Mouse (Mus musculus) liver, embryonic 15.5 days (tissue): ENCODE results near the gene Sp1. TPM values are rescaled to one million over a fixed set of nuclear protein-coding genes. Genes with fewer than 3 reads are reported as not detected.

Experiments used
- ATAC-seq: fragments of 200-750 bp; cut with Nextera tagmentation; 2 replicates; pipeline ENCODE4 v1.8.0; 2017; ENCODE audit warnings: moderate number of reproducible peaks, mild to moderate bottlenecking, moderate library complexity; ENCODE audit not compliant: insufficient read depth
- H3K27ac ChIP-seq: fragments of 300-500 bp; sonication (generic); replicated peaks from 2 replicates; pipeline ENCODE4 v1.5.1; 2015; ENCODE audit warnings: mild to moderate bottlenecking, inconsistent platforms
- H3K27me3 ChIP-seq: fragments of 300-500 bp; sonication (generic); 2 replicates; pipeline ENCODE4 v1.6.1; 2015; ENCODE audit warnings: mild to moderate bottlenecking, inconsistent platforms
- H3K36me3 ChIP-seq: fragments of 300-500 bp; sonication (generic); replicated peaks from 2 replicates; pipeline ENCODE4 v1.6.1; 2015; ENCODE audit warnings: moderate library complexity, mild to moderate bottlenecking, inconsistent platforms
- H3K4me1 ChIP-seq: fragments of 300-500 bp; sonication (generic); replicated peaks from 2 replicates; pipeline ENCODE4 v1.6.1; 2015; ENCODE audit warnings: inconsistent platforms
- H3K4me2 ChIP-seq: fragments of 300-500 bp; sonication (generic); 2 replicates; pipeline ENCODE4 v1.6.1; 2015; ENCODE audit warnings: moderate library complexity, mild to moderate bottlenecking, inconsistent platforms
- H3K4me3 ChIP-seq: fragments of 300-500 bp; sonication (generic); replicated peaks from 2 replicates; pipeline ENCODE4 v1.5.1; 2015; ENCODE audit warnings: mild to moderate bottlenecking, inconsistent platforms
- H3K9ac ChIP-seq: fragments of 300-500 bp; sonication (generic); 2 replicates; pipeline ENCODE4 v1.6.1; 2015; ENCODE audit warnings: moderate library complexity, mild to moderate bottlenecking, inconsistent platforms
- H3K9me3 ChIP-seq: fragments of 300-500 bp; sonication (generic); replicated peaks from 2 replicates; pipeline ENCODE4 v1.6.1; 2016; ENCODE audit warnings: inconsistent platforms
- WGBS: fragments of 180-500 bp; shearing (Covaris S2); methylation state at CpG from one replicate; pipeline ENCODE4 v1.1.7; 2015; ENCODE audit warnings: mixed read lengths; ENCODE audit not compliant: insufficient replicate concordance; 5-methylcytosine and 5-hydroxymethylcytosine counted together
- polyA plus RNA-seq: library from polyadenylated mRNA; unstranded; fragments of >200 nt; fragmentation: Nextera tagmentation; extraction: Ambion mirVana; gene quantifications from 2 replicates; pipeline ENCODE4 v1.2.1, GENCODE M21; 2015

Gene Sp1
- polyA plus RNA-seq, 1 experiment from 2014 or later = 3.5 TPM

DNA sequence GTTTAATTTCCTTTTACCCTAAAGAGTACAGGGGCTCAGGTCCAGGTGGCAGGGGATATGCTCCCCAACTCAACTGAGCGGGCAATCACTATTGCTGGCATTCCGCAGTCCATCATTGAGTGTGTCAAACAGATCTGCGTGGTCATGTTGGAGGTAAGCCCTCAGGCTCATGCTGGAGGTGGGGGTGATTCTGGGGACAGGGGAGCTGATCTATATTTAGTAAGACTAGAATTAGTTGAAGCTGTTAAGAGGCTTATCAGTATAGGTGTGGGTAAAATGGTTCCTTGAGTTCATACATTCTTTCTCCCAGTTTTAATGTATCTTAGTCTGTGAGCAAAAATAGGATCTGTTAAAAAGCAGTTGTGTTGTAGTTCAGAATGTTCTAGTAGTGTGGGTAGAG lies 77.2 kb downstream of the Sp1 start:
- Histone ChIP-seq H3K9me3 (no peaks in the 10 kb centered on the region), H3K4me1 (no peaks in the 10 kb centered on the region), H3K27ac (no peak overlapping the region), H3K36me3 (peaks cover 91% of the 10 kb centered on the region), H3K4me3 (no peak overlapping the region), H3K27me3 (no peaks in the 10 kb centered on the region), H3K9ac (no peak overlapping the region), H3K4me2 (no peak overlapping the region)
- WGBS = 92% methylated on average over 3 of the region's 3 CpGs
- no peak for ATAC-seq

DNA sequence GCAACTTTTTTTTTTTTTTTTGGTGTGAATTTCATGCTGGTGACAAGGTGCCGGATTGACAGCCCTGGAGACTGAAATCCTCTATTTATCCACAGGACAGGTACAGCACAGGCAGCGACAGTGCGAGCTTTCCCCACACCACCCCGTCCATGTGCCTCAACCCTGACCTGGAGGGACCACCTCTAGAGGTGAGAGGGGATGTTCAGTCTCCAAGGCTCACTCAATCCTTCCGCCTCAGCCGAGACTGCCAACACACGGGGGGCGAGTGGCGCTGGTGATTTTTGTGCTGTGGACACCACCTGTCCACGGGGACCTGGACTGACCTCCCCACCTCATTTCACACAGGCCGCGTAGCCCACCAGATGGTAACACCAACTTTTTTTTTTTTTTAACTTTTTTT lies 79.9 kb downstream of the Sp1 start:
- ATAC-seq = no peak
- no peak overlapping the region for H3K4me2 ChIP-seq
- no peaks in the 10 kb centered on the region for H3K9me3 ChIP-seq
- no peaks in the 10 kb centered on the region for H3K4me1 ChIP-seq
- no peak overlapping the region for H3K9ac ChIP-seq
- no peak overlapping the region for H3K4me3 ChIP-seq
- H3K36me3 ChIP-seq = peaks cover 92% of the 10 kb centered on the region
- 89% methylated on average over 12 of the region's 12 CpGs for WGBS
- H3K27ac ChIP-seq = no peak overlapping the region
- H3K27me3 ChIP-seq = no peaks in the 10 kb centered on the region

Other genes with a start within 250 kb of the Sp1 start
- 15.3 and 18.9 TPM in 2 replicates for gene Zfp740, start 202.9 kb upstream of the Sp1 start, polyA plus RNA-seq
- 40.5 and 56.5 TPM in 2 replicates for gene Csad, start 201.4 kb upstream of the Sp1 start, polyA plus RNA-seq
- 6.4 and 6.6 TPM in 2 replicates for gene Itgb7, start 174.2 kb upstream of the Sp1 start, polyA plus RNA-seq
- 2.8 and 3.0 TPM in 2 replicates for gene Rarg, start 148.6 kb upstream of the Sp1 start, polyA plus RNA-seq
- gene Gm9918, start 135.6 kb upstream of the Sp1 start, polyA plus RNA-seq = not detected in 2 replicates
- 24.9 and 25.6 TPM in 2 replicates for gene Mfsd5, start 126.7 kb upstream of the Sp1 start, polyA plus RNA-seq
- 23.0 and 24.6 TPM in 2 replicates for gene Espl1, start 109.9 kb upstream of the Sp1 start, polyA plus RNA-seq
- 104 and 114 TPM in 2 replicates for gene Pfdn5, start 80.0 kb upstream of the Sp1 start, polyA plus RNA-seq
- 38.1 and 40.1 TPM in 2 replicates for gene Myg1, start 74.4 kb upstream of the Sp1 start, polyA plus RNA-seq
- 41.7 and 48.3 TPM in 2 replicates for gene Aaas, start 55.4 kb upstream of the Sp1 start, polyA plus RNA-seq
- gene Sp7, start 39.0 kb upstream of the Sp1 start, polyA plus RNA-seq = not detected in 2 replicates
- 0.08 and 0.10 TPM in 2 replicates for gene Amhr2, start 39.2 kb downstream of the Sp1 start, polyA plus RNA-seq
- 106 and 115 TPM in 2 replicates for gene Prr13, start 52.9 kb downstream of the Sp1 start, polyA plus RNA-seq
- gene Pcbp2, start 64.4 kb downstream of the Sp1 start, polyA plus RNA-seq = 64.1 and 73.9 TPM in 2 replicates
- gene Gm10337, start 97.6 kb downstream of the Sp1 start, polyA plus RNA-seq = not detected in 2 replicates
- 1.5 TPM in 2 replicates for gene Map3k12, start 110.9 kb downstream of the Sp1 start, polyA plus RNA-seq
- gene Tarbp2, start 112.0 kb downstream of the Sp1 start, polyA plus RNA-seq = 42.0 and 46.8 TPM in 2 replicates
- gene Npff, start 118.8 kb downstream of the Sp1 start, polyA plus RNA-seq = 0.63 and 1.1 TPM in 2 replicates
- gene Gm28047, start 218.9 kb downstream of the Sp1 start, polyA plus RNA-seq = not detected in 2 replicates
- gene Atf7, start 219.3 kb downstream of the Sp1 start, polyA plus RNA-seq = 8.8 and 10.5 TPM in 2 replicates